Mouse (Mus musculus) Patski (cell line): ENCODE data around the gene Bcas1. TPM values are rescaled to one million over a fixed set of nuclear protein-coding genes. Genes with fewer than 3 reads are reported as not detected.

ENCODE experiments used
- ATAC-seq: fragments of 100-300 bp; one replicate; pipeline ENCODE4 v1.8.0; 2021
- CTCF ChIA-PET: fragments of 350-600 bp; sonication (Branson Sonifier 250); formaldehyde crosslinking; loops from one replicate; lab custom pipeline; 2022; ENCODE audit warnings: inconsistent platforms; lab: Charles Lee
- POLR2A ChIA-PET: fragments of 350-600 bp; sonication (Branson Sonifier 250); formaldehyde crosslinking; loops from one replicate; lab custom pipeline; 2022; ENCODE audit warnings: antibody characterized with exemption, inconsistent platforms; lab: Charles Lee
- DNase-seq: peaks from one replicate; pipeline ENCODE4 v3.0.0-alpha.2; 2011; ENCODE audit warnings: low read depth, low spot score
- H3K27me3 ChIP-seq: fragments of 371-371 bp; one replicate; pipeline ENCODE4 v1.5.1; 2021
- CTCF ChIP-seq: fragments of 100-300 bp; IDR thresholded peaks from one replicate; pipeline ENCODE4 v1.5.1; 2021
- in situ Hi-C: fragments of 300-500 bp; cut with MboI; formaldehyde crosslinking; loops from 3 replicates; pipeline ENCODE4 v1.11.1; 2018; ENCODE audit warnings: low pct_unique_long_range_greater_than_20kb, mixed read lengths
- polyA plus RNA-seq: library from polyadenylated mRNA; unstranded; gene quantifications from one replicate; pipeline ENCODE4 v1.2.3, GENCODE M21; 2021

Bcas1 gene
- polyA plus RNA-seq, 1 experiment from 2014 or later = not detected

DNA sequence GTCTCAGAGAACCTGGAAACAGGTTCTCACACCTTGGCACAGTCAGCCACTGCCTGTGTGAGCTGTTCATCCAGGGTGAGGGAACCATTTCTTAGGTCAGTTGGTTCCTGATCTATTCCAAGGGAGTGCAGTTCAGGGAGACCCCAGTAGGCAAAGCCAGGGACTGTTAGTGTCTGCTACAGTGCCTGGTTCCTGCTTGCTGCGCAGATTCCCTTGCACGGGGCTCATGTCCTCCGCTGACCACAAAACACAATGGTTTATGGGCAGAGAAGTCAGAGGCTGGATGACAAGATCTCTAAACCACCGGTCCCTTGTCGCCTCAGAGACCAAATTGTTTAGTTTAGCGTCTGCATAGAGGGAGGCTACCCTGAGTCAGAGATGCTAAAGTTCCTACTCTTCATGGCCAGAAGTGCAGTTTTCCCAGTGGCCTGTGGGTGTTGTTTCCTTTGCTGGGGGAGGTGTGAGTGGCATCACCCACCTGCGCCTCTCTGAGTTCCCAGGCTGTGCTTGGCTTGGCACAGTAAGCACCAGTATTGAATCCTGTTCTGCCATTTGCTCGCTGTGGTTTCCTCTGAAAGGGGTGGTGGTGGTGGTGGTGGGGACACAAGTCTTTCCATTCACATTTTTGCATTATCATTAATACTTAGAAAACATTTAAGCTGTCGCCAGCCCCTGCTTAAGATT lies 120.9 kb downstream of the Bcas1 start:
- ATAC-seq = no peak
- in situ Hi-C loops = no loop called here
- no peaks in the 10 kb centered on the region for H3K27me3 ChIP-seq
- ChIA-PET CTCF (interaction anchor here (0.9 kb wide), 1 partner anchor 16 kb away, joined by 3 read pairs; no protein-coding TSS in a partner anchor), POLR2A (no interaction called here)
- TF ChIP-seq CTCF = no peak
- no peak for DNase-seq

GRCm38 (mm10) chr2:170304766-170305165 lies 122.9 kb downstream of the Bcas1 start:
- in situ Hi-C loops = no loop called here
- ChIA-PET CTCF (no interaction called here), POLR2A (no interaction called here)
- TF ChIP-seq CTCF = no peak
- ATAC-seq = no peak
- no peak for DNase-seq
- no peaks in the 10 kb centered on the region for H3K27me3 ChIP-seq

DNA sequence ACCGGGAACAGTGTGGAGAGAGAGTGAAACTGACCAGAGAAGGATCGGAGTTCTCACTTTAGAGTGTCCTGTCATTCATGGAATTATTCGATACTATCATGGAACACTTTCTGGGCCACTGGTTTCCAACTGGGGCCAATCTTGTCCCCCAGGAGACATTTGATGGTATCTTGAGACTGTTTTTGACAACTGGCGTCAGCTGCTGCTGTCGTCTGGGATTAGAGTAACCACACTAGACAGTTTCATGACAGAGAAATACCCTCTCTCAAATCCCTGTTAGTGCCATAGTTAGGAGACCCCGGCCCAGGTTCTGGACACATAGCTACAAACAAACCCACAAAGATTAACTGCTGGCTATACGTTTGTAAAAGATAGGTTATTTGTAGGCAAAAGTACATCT lies 124.0 kb downstream of the Bcas1 start:
- in situ Hi-C loops = no loop called here
- ATAC-seq (no peak), DNase-seq (no peak)
- TF ChIP-seq CTCF = no peak
- no peaks in the 10 kb centered on the region for H3K27me3 ChIP-seq
- CTCF ChIA-PET = interaction anchor here (1.3 kb wide), 1 partner anchor 22 kb away, joined by 3 read pairs; no protein-coding TSS in a partner anchor
- POLR2A ChIA-PET = no interaction called here

- DNase-seq (no peak), ATAC-seq (no peak)
- in situ Hi-C loops = no loop called here
- no peak for TF ChIP-seq CTCF
- POLR2A ChIA-PET = no interaction called here
- CTCF ChIA-PET = interaction anchor here (1.3 to 1.4 kb wide), 2 partner anchors 13 to 21 kb away, joined by 3 to 4 read pairs; no protein-coding TSS in a partner anchor
- no peaks in the 10 kb centered on the region for H3K27me3 ChIP-seq
Observed at GRCm38 (mm10) chr2:170302825-170303224, 124.8 kb downstream of the Bcas1 start.

Other genes with a start within 250 kb of the Bcas1 start
- 146 TPM for gene Pfdn4, start 68.6 kb upstream of the Bcas1 start, polyA plus RNA-seq
- gene Cyp24a1, start 69.3 kb upstream of the Bcas1 start, polyA plus RNA-seq = 0.19 TPM
- not detected for gene 4930470P17Rik, start 174.2 kb upstream of the Bcas1 start, polyA plus RNA-seq